Mouse (Mus musculus): ENCODE data around the gene Gm49486.

GRCm38 (mm10) chr15:79208758-79209439 lies 20.3 kb upstream of the Gm49486 start:
- TF ChIP-seq CTCF (conservative IDR thresholded peaks at IDR 0.05; ENCODE audit: low read length), result no peak
- TF ChIP-seq NANOG (IDR thresholded peaks at IDR 0.05; ENCODE audit: borderline replicate concordance, low read length), result no peak

All from E14TG2a.4 (cell line).